Mouse (Mus musculus) spleen, adult 2 months (tissue): ENCODE measurements around the gene Tab1. TPM values are rescaled to one million over a fixed set of nuclear protein-coding genes. Genes with fewer than 3 reads are reported as not detected.

Experiments
- DNase-seq, 2 experiments: peaks; one replicate each; pipeline versions ENCODE4 v3.0.0 to v3.0.0-alpha.2; 2012 to 2021; ENCODE audit warnings: low spot score in 2 of 2, low read depth in 1 of 2
- H3K27ac ChIP-seq: fragments of 200-500 bp; 2 replicates; pipeline ENCODE4 v1.5.1; 2012; ENCODE audit warnings: low read length, inconsistent platforms; ENCODE audit not compliant: insufficient read depth
- H3K27me3 ChIP-seq: fragments of 200-500 bp; 2 replicates; pipeline ENCODE4 v1.6.1; 2012; ENCODE audit warnings: mild to moderate bottlenecking, moderate library complexity, low read length, inconsistent platforms; ENCODE audit not compliant: control insufficient read depth, insufficient read depth
- H3K36me3 ChIP-seq: fragments of 200-500 bp; 2 replicates; pipeline ENCODE4 v1.6.1; 2012; ENCODE audit warnings: mild to moderate bottlenecking, low read length, inconsistent platforms; ENCODE audit not compliant: control insufficient read depth, insufficient read depth
- H3K4me1 ChIP-seq: fragments of 200-500 bp; 2 replicates; pipeline ENCODE4 v1.6.1; 2011; ENCODE audit warnings: inconsistent platforms; ENCODE audit not compliant: control insufficient read depth, insufficient read depth, insufficient read length
- H3K4me3 ChIP-seq: fragments of 200-500 bp; 2 replicates; pipeline ENCODE4 v1.5.1; 2011; ENCODE audit warnings: mild to moderate bottlenecking, inconsistent platforms; ENCODE audit not compliant: insufficient read depth, insufficient read length; ENCODE audit errors: extremely low read depth
- CTCF ChIP-seq: fragments of 200-500 bp; IDR thresholded peaks from 2 replicates; pipeline ENCODE4 v1.5.1; 2011; ENCODE audit warnings: mild to moderate bottlenecking, inconsistent platforms; ENCODE audit not compliant: insufficient read depth, insufficient read length, insufficient replicate concordance; ENCODE audit errors: extremely low read depth
- POLR2A ChIP-seq: fragments of 200-500 bp; IDR thresholded peaks from 2 replicates; pipeline ENCODE4 v1.6.1; 2011; ENCODE audit warnings: low read depth, low read length, inconsistent platforms
- WGBS: fragments of 180-500 bp; shearing (Covaris S2); methylation state at CpG from one replicate; pipeline ENCODE4 v1.1.7; 2018; 5-methylcytosine and 5-hydroxymethylcytosine counted together
- polyA plus RNA-seq: library from polyadenylated mRNA; depleted of rRNA; stranded (reverse); fragments of >200 nt; gene quantifications from 2 replicates; pipeline ENCODE4 v1.2.3, GENCODE M21; 2012

Gene Tab1
- polyA plus RNA-seq, 1 experiment = 16.1 TPM

DNA sequence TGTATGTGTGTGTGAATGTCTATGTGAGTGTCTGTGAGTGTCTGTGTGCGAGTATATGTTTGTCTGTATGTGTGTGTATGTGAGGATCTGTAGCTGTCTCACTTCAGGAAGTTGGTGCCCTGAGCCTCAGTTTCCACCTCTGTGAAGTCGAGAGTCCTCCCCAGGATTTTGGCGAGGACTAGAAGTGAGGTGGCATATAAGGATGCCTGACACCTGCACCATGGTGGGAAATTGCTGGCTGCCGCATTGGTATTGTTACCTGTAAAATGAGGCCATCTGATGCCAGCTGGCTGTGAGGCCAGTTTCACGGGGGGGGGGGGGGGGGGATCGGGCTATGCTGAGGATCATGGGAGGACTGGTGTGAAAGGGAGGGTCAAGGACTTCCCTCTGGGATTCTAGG, 42.8 kb downstream of the Tab1 start:
- Histone ChIP-seq H3K4me1 (peaks cover 4% of the 10 kb centered on the region), H3K27ac (no peak overlapping the region), H3K36me3 (no peaks in the 10 kb centered on the region), H3K4me3 (no peak overlapping the region), H3K27me3 (peaks cover 21% of the 10 kb centered on the region)
- no peak for TF ChIP-seq POLR2A
- 76% methylated on average over 6 of the region's 6 CpGs for WGBS
- no peak for DNase-seq

DNA sequence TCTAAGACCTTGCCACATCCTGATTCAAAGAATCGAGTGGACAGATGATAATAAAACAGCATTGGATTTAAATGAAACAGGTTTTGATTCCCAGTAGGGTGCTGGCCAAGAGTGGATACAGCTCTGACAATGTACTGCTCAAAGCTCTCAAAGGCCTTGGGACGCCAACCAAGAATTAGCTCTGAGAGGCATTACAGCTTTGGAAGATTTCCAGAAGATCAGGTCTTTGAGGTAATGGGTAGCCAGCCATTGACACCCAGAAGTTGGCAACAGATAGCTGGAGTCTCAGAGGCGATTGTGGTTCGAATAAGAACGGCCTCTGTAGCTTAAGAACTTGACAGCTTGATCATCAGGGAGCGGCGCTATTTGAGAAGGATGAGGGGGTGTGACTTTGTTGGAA, 48.6 kb downstream of the Tab1 start:
- no peak for DNase-seq
- TF ChIP-seq CTCF (no peak), POLR2A (no peak)
- Histone ChIP-seq H3K4me1 (no peaks in the 10 kb centered on the region), H3K27me3 (no peaks in the 10 kb centered on the region), H3K4me3 (no peak overlapping the region), H3K36me3 (no peaks in the 10 kb centered on the region), H3K27ac (no peak overlapping the region)
- 91% methylated on average over 7 of the region's 7 CpGs for WGBS

DNA sequence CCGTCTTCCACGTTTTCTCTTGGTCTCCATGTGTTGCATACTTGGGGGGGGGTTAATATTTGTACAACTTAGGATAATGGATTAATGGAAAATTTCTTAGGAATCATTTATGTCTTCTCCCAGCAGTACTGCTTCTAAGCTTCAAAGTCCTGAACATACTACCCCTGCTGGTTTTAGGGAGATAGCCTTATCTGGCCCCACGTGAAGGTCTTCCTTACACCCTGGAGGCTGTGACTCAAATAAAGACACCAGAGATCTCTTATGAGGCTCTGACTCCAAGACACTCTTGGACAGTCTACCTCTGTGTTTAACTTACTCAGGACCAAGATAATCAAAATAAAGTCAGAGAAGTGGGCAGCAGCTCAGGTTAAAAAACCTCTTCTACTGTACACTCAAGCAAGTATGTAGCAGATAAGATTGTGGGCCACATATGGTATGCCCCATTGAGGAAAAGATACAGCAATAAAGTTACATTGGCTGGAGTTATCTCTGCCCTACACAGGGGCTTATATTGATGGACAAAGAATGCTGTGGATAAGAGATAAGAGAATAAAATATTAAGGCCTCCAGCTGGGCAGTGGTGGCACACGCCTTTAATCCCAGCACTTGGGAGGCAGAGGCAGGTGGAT, 49.3 kb downstream of the Tab1 start:
- Histone ChIP-seq H3K27me3 (no peaks in the 10 kb centered on the region), H3K27ac (no peak overlapping the region), H3K4me1 (no peaks in the 10 kb centered on the region), H3K36me3 (no peaks in the 10 kb centered on the region), H3K4me3 (no peak overlapping the region)
- no peak for TF ChIP-seq POLR2A
- no peak for TF ChIP-seq CTCF
- 85% methylated on average over 4 of the region's 4 CpGs for WGBS
- DNase-seq = no peak

DNA sequence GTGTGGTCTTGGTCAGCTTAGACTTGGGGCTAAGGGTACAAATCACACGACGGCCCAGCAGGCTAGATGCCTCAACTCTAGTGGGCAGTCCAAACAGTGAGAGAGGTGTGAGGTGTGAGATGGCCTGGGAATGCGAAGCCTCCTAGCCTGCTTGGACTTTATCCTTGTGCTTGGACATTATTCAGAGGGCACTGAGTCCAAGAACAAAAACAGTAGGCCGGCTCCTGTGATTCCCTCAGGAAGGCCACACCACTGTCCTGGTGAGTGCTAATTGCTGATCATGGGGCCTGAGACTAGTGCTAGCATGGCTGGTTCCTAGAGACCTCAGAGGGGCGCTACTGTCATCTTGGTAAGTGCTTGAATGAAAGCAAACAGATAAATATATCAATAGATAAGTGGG, 56.0 kb downstream of the Tab1 start:
- Histone ChIP-seq H3K27me3 (no peaks in the 10 kb centered on the region), H3K4me1 (peaks cover 3% of the 10 kb centered on the region; the same call in 1 of the 2 replicates), H3K27ac (no peak overlapping the region), H3K4me3 (no peak overlapping the region), H3K36me3 (no peaks in the 10 kb centered on the region)
- DNase-seq = no peak
- TF ChIP-seq CTCF = no peak
- WGBS = 90% methylated on average over 5 of the region's 5 CpGs

DNA sequence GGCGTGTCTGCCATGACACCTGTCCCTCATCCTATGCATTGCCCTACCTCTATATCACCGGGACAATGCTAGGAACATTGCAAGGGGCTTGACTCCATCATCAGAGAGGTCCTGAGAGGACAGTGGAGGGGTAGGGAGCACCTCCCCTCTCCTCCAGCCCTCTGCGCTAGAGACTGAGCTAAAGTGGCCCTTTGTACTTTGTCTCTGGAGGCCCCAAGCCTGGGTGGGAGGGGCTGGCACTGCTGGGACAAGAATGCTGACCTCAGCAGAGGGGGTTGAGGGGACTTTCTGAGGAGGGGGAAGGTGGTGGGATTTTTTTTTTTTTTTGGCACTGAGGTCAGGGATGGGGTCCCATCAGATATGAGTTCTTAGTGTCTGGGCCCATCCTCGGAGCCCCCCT, 57.1 kb downstream of the Tab1 start:
- H3K4me1 ChIP-seq = peaks cover 3% of the 10 kb centered on the region; the same call in 1 of the 2 replicates
- no peak for TF ChIP-seq POLR2A
- TF ChIP-seq CTCF = no peak
- no peak overlapping the region for H3K4me3 ChIP-seq
- no peaks in the 10 kb centered on the region for H3K36me3 ChIP-seq
- no peak for DNase-seq
- H3K27me3 ChIP-seq = no peaks in the 10 kb centered on the region
- H3K27ac ChIP-seq = no peak overlapping the region
- WGBS = 85% methylated on average over 4 of the region's 4 CpGs

DNA sequence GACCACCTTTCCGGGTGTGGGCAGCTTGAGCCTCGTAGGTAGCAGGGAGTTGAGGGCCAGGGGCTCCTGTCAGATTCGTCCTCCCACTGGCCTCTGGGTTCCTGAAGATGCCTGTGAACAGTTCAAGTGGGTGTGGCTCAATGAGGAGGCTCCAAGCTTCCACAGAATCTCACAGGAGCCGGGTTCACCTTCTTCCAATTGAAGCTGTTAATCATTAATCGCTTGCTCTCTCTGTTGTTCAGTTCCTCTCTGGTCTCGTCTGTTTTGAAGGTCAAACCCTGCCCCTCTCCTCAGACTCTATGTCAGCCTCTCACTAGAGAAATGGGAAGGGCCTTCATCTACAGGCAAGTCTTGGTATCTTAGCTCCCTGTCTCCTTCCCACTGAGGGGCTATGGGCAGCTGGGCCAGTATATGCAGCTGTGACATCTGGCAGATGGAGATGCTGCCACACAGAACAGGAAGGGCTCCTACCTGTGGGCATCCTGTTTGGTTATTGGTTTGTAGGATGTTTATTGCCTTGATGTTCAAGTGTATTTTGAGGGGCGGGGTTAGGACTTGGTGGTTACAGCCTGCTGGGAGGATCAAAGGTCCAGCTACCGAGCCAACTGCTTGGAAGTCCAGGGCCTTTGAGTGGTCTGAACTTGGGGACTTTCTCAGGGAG, 58.8 kb downstream of the Tab1 start:
- H3K4me3 ChIP-seq = no peak overlapping the region

DNA sequence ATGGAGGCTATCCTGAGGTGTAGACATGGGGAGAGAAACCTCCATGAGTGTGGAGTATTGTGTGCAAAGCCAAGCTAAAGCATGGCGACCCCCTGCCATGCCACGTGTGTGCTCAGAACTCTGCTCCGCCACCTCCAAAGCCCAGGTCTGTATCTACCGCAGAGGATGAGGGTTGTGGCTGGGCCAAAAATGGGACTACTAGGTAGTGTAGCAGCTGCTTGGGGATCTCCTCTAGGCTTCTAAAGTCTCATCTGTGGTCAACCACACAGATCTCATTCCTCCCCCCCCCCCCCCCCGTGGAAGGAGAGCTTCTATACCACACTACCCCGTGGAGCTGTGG, 59.3 kb downstream of the Tab1 start:
- no peaks in the 10 kb centered on the region for H3K27me3 ChIP-seq
- no peak overlapping the region for H3K4me3 ChIP-seq
- H3K4me1 ChIP-seq = peaks cover 3% of the 10 kb centered on the region; the same call in 1 of the 2 replicates
- no peaks in the 10 kb centered on the region for H3K36me3 ChIP-seq
- peak in 1 of 2 experiments; percentile 36 for DNase-seq
- no peak for TF ChIP-seq POLR2A
- TF ChIP-seq CTCF = no peak
- 46% methylated on average over 6 of the region's 6 CpGs for WGBS
- H3K27ac ChIP-seq = no peak overlapping the region

More for the DNA sequence above, 58.8 kb downstream of the Tab1 start:
- TF ChIP-seq CTCF (no peak), POLR2A (no peak)
- Histone ChIP-seq H3K4me1 (peaks cover 3% of the 10 kb centered on the region; the same call in 1 of the 2 replicates), H3K27me3 (no peaks in the 10 kb centered on the region), H3K36me3 (no peaks in the 10 kb centered on the region), H3K27ac (no peak overlapping the region)
- whole genome bisulfite sequencing = 64% methylated on average over 8 of the region's 8 CpGs
- no peak for DNase-seq
